Mouse (Mus musculus) embryonic facial prominence, embryonic 14.5 days (tissue): Measurements from ENCODE around the gene Apol7a. TPM values are rescaled to one million over a fixed set of nuclear protein-coding genes. Genes with fewer than 3 reads are reported as not detected.

Experiments used
- ATAC-seq: fragments of 200-750 bp; cut with Nextera tagmentation; 2 replicates; pipeline ENCODE4 v1.8.0; 2017; ENCODE audit warnings: low read depth, moderate number of reproducible peaks, moderate TSS enrichment
- DNase-seq: peaks from one replicate; pipeline ENCODE4 v3.0.0-alpha.2; 2015; ENCODE audit warnings: low spot score
- H3K27ac ChIP-seq: fragments of 300-500 bp; sonication (generic); replicated peaks from 2 replicates; pipeline ENCODE4 v1.5.1; 2014; ENCODE audit warnings: low read depth, mild to moderate bottlenecking, low read length, moderate library complexity
- H3K27me3 ChIP-seq: fragments of 300-500 bp; sonication (generic); replicated peaks from 2 replicates; pipeline ENCODE4 v1.6.1; 2014; ENCODE audit warnings: low read length; ENCODE audit not compliant: control insufficient read depth, insufficient read depth
- H3K36me3 ChIP-seq: fragments of 300-500 bp; sonication (generic); 2 replicates; pipeline ENCODE4 v1.6.1; 2014; ENCODE audit warnings: low read length, mixed read lengths; ENCODE audit not compliant: control insufficient read depth, insufficient read depth
- H3K4me1 ChIP-seq: fragments of 300-500 bp; sonication (generic); 2 replicates; pipeline ENCODE4 v1.6.1; 2014; ENCODE audit warnings: antibody characterized with exemption, low read length; ENCODE audit not compliant: control insufficient read depth, insufficient read depth
- H3K4me2 ChIP-seq: fragments of 300-500 bp; sonication (generic); 2 replicates; pipeline ENCODE4 v1.6.1; 2014; ENCODE audit warnings: low read depth, mild to moderate bottlenecking, low read length, moderate library complexity, mixed read lengths
- H3K4me3 ChIP-seq: fragments of 300-500 bp; sonication (generic); 2 replicates; pipeline ENCODE4 v1.5.1; 2014; ENCODE audit warnings: low read depth, mild to moderate bottlenecking, low read length
- H3K9ac ChIP-seq: fragments of 300-500 bp; sonication (generic); 2 replicates; pipeline ENCODE4 v1.6.1; 2014; ENCODE audit warnings: low read depth, mild to moderate bottlenecking, low read length, moderate library complexity, mixed read lengths
- H3K9me3 ChIP-seq: fragments of 300-500 bp; sonication (generic); 2 replicates; pipeline ENCODE4 v1.6.1; 2016; ENCODE audit warnings: low read length; ENCODE audit not compliant: control insufficient read depth
- WGBS: fragments of 180-500 bp; shearing (Covaris S2); extraction: QIAGEN DNeasy Blood & Tissue Kit; methylation state at CpG from one replicate; pipeline ENCODE4 v1.1.7; 2014; 5-methylcytosine and 5-hydroxymethylcytosine counted together
- polyA plus RNA-seq: library from polyadenylated mRNA; unstranded; fragments of >200 nt; fragmentation: Nextera tagmentation; extraction: Ambion mirVana; gene quantifications from 2 replicates; pipeline ENCODE4 v1.2.1, GENCODE M21; 2014

Apol7a gene
- polyA plus RNA-seq, 1 experiment from 2014 or later, result 0.43 TPM

DNA sequence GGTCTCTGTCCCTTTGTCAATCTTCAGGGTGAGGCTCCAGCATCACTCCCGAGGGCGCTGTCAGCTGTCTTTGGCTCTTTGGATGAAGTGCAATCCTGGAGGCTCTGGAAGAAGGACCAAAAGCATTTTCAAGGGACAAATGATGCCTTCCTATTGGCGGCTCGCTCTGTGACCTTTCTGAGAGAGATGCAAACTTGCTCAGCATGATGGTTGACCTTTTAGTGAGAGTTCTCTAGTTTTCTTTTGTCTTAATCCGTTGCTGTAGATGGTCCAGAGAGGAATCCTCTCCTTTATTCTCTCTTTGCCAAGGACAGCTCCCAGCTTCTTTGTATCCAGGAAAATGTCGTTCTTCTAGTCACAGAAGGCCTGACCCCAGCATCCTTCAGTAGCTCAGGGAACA lies 39.8 kb downstream of the Apol7a start:
- Histone ChIP-seq H3K4me3 (peak overlapping the region; percentile 21; the same call in 1 of the 2 replicates), H3K27me3 (no peaks in the 10 kb centered on the region), H3K36me3 (no peaks in the 10 kb centered on the region), H3K4me1 (peaks cover 29% of the 10 kb centered on the region), H3K27ac (peak overlapping the region; percentile 95), H3K9ac (peak overlapping the region; percentile 57), H3K4me2 (peak overlapping the region; percentile 49), H3K9me3 (no peaks in the 10 kb centered on the region)
- DNase-seq (no peak), ATAC-seq (no peak; the same call in 1 of the 2 replicates)
- WGBS, result 22% methylated on average over 6 of the region's 6 CpGs

DNA sequence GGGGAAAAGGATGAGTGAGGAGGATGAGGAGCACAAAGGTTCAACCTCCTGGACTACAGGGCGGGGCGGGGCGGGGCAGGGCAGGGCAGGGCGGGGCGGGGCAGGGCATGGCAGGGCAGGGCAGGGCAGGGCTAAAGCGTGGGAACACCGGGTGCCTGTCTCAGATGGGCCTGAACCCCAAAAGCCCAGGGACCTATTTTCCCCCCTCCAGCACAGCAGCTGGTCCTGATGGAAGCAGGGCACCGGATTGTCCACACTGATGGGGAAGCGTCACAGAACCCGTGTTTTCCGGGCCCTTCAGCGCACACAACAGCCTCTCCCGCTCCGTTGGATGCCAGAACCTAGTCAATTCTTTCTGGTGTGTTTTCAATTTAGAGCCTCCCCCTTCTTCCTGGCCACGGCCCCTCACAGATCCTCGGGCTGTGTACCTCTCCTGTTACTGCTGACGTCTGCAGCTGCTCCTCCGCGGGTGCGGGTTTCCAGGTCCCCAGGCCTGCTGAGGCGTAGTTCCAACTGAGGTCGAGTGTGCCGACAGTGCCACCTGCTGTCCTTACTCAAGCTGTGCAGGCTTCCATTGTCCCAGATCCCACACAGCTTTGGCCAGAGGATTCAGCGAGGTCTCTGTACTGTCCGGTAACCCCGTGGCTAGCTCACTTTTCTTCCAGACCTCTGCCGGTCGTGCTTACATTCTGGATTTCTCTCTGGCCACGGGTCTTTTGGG lies 40.4 kb downstream of the Apol7a start:
- no peaks in the 10 kb centered on the region for H3K27me3 ChIP-seq
- peak overlapping the region; percentile 95 for H3K27ac ChIP-seq
- ATAC-seq (peak; percentile 96), DNase-seq (peak; percentile 98)
- H3K36me3 ChIP-seq, result no peaks in the 10 kb centered on the region
- H3K4me2 ChIP-seq, result peak overlapping the region; percentile 49
- 3% methylated on average over 22 of the region's 29 CpGs for WGBS
- H3K4me3 ChIP-seq, result peak overlapping the region; percentile 21
- no peaks in the 10 kb centered on the region for H3K9me3 ChIP-seq
- H3K9ac ChIP-seq, result peak overlapping the region; percentile 57
- H3K4me1 ChIP-seq, result peaks cover 23% of the 10 kb centered on the region

GRCm38 (mm10) chr15:77356248-77356810 lies 42.6 kb downstream of the Apol7a start:
- no peaks in the 10 kb centered on the region for H3K36me3 ChIP-seq
- H3K27me3 ChIP-seq, result no peaks in the 10 kb centered on the region
- H3K27ac ChIP-seq, result peak overlapping the region; percentile 72
- H3K9me3 ChIP-seq, result no peaks in the 10 kb centered on the region
- ATAC-seq, result no peak
- peak overlapping the region; percentile 13; the same call in 1 of the 2 replicates for H3K4me3 ChIP-seq
- 0 out of 2 replicates have a peak overlapping the region, but pooled peaks have one; percentile 37 for H3K9ac ChIP-seq
- WGBS, result 8% methylated on average over 11 of the region's 11 CpGs
- DNase-seq, result peak; percentile 63
- peaks cover 19% of the 10 kb centered on the region for H3K4me1 ChIP-seq
- H3K4me2 ChIP-seq, result peak overlapping the region; percentile 45

GRCm38 (mm10) chr15:77354848-77355551 lies 43.9 kb downstream of the Apol7a start:
- H3K9me3 ChIP-seq, result no peaks in the 10 kb centered on the region
- WGBS, result 64% methylated on average over 6 of the region's 6 CpGs
- no peak overlapping the region for H3K4me2 ChIP-seq
- DNase-seq, result no peak
- no peak overlapping the region for H3K9ac ChIP-seq
- H3K4me3 ChIP-seq, result no peak overlapping the region
- H3K36me3 ChIP-seq, result no peaks in the 10 kb centered on the region
- peaks cover 19% of the 10 kb centered on the region for H3K4me1 ChIP-seq
- ATAC-seq, result no peak
- no peak overlapping the region for H3K27ac ChIP-seq
- H3K27me3 ChIP-seq, result no peaks in the 10 kb centered on the region

DNA sequence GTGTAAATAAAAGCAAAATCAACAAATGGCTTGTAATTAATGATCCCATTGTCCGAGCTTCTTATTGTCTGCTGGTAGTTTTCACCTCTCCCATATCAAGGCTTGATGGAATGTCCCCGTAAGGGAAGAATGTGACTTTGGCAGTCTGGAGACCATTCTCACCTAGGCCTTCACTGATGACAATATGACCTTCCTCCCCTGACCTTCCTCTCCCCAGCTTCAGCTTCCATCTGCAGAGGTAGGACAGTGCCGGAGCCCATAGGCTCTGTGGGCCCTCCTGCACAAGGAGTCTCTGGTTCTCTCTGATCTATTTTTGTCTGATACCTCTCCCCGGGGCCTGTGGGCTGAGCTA lies 44.4 kb downstream of the Apol7a start:
- WGBS, result 54% methylated on average over 4 of the region's 4 CpGs
- Histone ChIP-seq H3K9me3 (no peaks in the 10 kb centered on the region), H3K9ac (no peak overlapping the region), H3K4me3 (no peak overlapping the region), H3K27ac (no peak overlapping the region), H3K4me1 (peaks cover 19% of the 10 kb centered on the region), H3K36me3 (no peaks in the 10 kb centered on the region), H3K4me2 (no peak overlapping the region), H3K27me3 (no peaks in the 10 kb centered on the region)
- DNase-seq (no peak), ATAC-seq (no peak)

- Histone ChIP-seq H3K4me3 (no peak overlapping the region), H3K27me3 (no peaks in the 10 kb centered on the region), H3K4me1 (peaks cover 19% of the 10 kb centered on the region), H3K36me3 (no peaks in the 10 kb centered on the region), H3K4me2 (no peak overlapping the region), H3K9me3 (no peaks in the 10 kb centered on the region), H3K9ac (no peak overlapping the region), H3K27ac (no peak overlapping the region)
- no peak for DNase-seq
- ATAC-seq, result no peak
- 23% methylated on average over 4 of the region's 4 CpGs for WGBS
Measured at GRCm38 (mm10) chr15:77353764-77354163, 45.1 kb downstream of the Apol7a start.

- Histone ChIP-seq H3K9ac (no peak overlapping the region), H3K27me3 (no peaks in the 10 kb centered on the region), H3K27ac (no peak overlapping the region), H3K4me2 (no peak overlapping the region), H3K9me3 (no peaks in the 10 kb centered on the region), H3K4me1 (peaks cover 14% of the 10 kb centered on the region), H3K36me3 (no peaks in the 10 kb centered on the region), H3K4me3 (no peak overlapping the region)
- DNase-seq, result no peak
- 59% methylated on average over 7 of the region's 7 CpGs for WGBS
- ATAC-seq, result no peak
Measured at GRCm38 (mm10) chr15:77352863-77353262, 46.0 kb downstream of the Apol7a start.

DNA sequence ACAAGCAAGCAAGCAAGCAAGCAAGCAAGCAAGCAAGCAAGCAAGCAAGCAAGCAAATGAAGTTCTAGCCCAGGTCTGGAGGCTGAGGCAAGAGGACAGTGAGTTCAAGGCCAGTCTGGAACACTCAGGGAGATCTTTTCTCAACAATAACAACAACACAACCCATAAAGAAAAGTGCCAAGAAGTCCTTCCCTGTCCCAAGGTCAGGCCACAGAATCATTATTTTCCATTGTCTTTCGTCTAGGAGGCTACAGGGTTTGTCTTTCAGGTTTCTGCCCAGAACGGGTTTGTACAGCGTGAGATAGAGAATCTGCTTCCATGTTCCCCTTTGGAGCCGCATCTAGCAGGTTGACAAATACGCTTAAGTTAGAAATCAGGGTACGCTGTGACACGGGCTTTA lies 48.8 kb downstream of the Apol7a start:
- 93% methylated on average over 7 of the region's 7 CpGs for WGBS
- no peaks in the 10 kb centered on the region for H3K9me3 ChIP-seq
- H3K4me1 ChIP-seq, result no peaks in the 10 kb centered on the region
- H3K27ac ChIP-seq, result no peak overlapping the region
- no peak overlapping the region for H3K9ac ChIP-seq
- ATAC-seq (no peak), DNase-seq (no peak)
- H3K27me3 ChIP-seq, result no peaks in the 10 kb centered on the region
- no peaks in the 10 kb centered on the region for H3K36me3 ChIP-seq
- no peak overlapping the region for H3K4me3 ChIP-seq
- no peak overlapping the region for H3K4me2 ChIP-seq
